Mouse (Mus musculus): ENCODE measurements around the gene Naa25.

Naa25 gene

DNA sequence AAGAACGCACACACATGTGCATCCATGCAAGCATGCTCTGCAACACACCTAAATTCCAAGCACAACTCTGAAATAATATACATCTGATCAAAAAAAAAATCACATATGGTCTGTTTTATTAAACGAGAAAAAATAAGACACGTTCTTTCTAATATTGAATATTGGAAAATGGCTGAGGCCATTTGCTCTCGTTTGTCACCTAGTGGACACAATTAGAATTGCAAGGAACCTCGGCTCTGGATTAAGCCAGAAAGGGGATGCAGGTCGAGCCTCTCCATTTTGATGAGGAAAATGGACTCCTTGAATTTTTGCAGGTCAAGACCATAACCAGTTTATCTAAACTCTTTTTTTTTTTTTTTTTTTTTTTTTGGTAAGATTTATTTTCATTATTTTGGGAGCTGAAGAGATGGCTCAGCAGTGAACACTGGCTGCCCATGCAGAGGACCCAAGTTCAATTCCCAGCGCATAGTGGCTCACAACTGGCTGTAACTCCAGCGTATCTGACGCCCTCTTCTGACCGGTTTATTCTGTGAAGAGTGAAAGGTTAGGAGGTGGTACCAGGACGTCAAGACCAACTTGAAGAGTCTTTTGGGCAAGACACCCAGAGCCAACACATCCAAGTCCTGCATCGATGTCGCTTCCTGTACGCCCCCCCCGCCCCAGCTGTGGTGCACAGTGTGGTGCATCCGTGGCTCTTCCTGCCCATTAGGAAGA lies 4.9 kb upstream of the Naa25 start:
- DNase-seq (ENCODE audit: extremely low spot score, low read depth, low spot score) = no peak

DNA sequence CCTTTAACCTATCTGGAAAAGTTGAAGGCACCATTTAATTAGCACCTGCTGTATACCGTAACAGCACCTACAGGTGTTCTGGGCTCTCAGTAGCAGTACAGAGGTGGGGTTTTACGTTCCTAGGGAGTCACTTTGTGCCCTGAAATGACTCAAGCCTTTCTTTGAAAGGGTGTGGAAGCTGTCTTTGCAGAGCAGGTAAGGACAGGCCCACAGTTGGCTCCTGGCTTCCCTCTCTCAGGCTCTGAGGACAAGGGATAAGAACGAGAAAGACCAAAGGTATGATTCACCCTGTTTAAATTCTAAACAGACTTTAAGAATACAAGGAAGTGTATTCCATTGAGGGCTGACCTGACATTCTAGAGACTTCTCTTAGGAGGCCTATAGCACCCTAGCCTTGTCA lies 4.3 kb upstream of the Naa25 start:
- DNase-seq (ENCODE audit: extremely low spot score, low read depth, low spot score) = no peak

DNA sequence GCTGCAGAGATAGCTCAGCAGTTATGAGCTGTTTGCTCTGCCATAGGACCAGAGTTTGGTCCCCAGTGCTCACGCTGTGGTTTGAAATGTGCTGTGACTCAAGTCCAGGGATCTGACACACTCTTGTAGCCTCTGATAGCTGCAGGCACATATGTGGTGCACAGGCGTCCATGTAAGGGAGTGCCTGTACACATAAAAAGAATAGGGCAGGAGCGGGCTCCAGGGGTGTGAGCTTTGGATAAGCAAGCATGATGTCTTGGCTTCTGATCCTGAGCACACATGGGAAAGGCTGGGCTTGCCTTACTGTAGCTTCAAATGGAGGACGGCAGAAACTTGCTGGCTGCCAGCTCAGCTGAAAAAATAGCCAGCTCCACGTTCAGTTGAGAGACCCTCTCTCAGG lies 2.1 kb upstream of the Naa25 start:
- DNase-seq (ENCODE audit: extremely low spot score, low read depth, low spot score) = no peak

GRCm38 (mm10) chr5:121398146-121398964 lies 619 bp downstream of the Naa25 start:
- DNase-seq (ENCODE audit: extremely low spot score, low read depth, low spot score) = no peak

GRCm38 (mm10) chr5:121398965-121399462 lies 1.3 kb downstream of the Naa25 start:
- no peak for DNase-seq (ENCODE audit: extremely low spot score, low read depth, low spot score)

- no peak for DNase-seq (ENCODE audit: extremely low spot score, low read depth, low spot score)
These were observed 1.8 kb downstream of the Naa25 start for GRCm38 (mm10) chr5:121399540-121399939.

DNA sequence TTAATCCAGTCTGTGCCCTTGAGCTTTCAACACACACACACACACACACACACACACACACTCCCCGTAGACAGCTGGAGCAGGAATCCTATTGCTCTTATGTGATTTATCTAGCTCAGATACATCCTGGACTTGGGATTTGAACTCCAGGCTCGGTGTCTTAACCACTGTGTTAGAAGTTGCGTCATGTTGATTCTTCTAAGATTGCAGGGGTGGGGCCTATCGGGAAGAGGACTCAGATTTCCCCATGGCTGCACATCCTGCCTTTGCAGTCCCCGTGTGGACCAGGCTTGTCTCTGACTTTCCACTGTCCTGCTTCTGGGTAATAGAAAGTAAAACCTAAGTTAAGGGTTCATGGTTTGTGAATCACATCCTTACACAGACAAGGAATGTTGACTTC lies 2.3 kb downstream of the Naa25 start:
- DNase-seq (ENCODE audit: extremely low spot score, low read depth, low spot score) = no peak

DNA sequence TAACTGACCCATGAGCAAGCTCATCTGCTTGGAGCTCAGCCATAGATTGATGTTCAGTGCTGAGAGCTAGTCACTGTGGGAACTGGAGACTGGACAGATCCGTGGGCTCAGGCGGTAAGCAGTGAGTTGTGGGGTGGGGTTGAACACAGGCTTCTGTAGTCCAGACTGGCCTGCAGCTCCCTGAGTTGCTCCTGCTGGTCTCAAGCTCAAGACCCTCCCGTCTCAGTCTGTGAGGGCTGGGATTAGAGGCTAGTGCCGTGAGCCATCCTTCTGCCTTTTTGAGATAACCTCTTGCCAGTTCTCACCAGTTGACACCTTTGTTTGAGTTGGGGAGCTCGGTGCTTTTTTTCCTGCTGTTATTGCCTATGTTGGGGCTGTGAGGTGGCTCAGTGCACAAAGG lies 3.1 kb downstream of the Naa25 start:
- no peak for DNase-seq (ENCODE audit: extremely low spot score, low read depth, low spot score)

DNA sequence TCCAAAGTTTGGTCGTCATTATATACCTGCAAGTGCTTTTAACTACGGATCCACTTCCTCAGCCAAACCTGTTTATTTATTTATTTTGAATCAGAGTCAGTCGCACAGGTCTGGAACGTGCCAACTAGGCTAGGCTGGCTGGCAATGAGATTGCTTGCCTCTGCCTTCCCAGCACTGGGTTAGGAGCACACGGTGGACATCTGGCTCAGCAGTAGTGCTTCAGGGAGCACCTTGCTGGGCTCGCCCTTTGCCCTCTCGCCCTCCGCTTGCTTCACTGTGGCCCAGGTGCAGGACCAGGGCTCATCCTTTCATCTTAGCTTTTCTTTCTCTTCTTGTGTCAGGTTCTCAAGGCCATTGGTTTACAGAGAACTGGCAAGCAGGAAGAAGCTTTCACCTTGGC lies 10.1 kb downstream of the Naa25 start:
- no peak for DNase-seq (ENCODE audit: extremely low spot score, low read depth, low spot score)

DNA sequence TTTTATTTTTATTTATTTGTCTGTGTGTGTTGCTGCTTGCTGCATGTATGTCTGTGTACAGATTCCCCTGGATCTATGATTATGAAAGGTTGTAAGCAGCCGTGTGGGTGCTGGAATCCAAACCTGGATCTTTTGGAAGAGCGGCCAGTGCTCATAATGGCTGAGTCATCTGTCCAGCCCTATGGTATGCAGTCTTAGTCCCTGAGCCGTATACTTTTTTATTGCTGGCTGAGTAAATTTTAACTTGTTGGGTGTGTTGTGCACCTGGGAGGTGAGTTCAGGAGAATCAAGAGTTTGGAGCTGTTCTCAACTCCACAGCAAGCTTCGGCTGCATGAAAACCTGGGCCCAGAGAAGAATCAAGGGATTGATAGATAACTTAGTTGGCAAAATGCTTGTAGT lies 13.2 kb downstream of the Naa25 start:
- DNase-seq (ENCODE audit: extremely low spot score, low read depth, low spot score) = no peak

DNA sequence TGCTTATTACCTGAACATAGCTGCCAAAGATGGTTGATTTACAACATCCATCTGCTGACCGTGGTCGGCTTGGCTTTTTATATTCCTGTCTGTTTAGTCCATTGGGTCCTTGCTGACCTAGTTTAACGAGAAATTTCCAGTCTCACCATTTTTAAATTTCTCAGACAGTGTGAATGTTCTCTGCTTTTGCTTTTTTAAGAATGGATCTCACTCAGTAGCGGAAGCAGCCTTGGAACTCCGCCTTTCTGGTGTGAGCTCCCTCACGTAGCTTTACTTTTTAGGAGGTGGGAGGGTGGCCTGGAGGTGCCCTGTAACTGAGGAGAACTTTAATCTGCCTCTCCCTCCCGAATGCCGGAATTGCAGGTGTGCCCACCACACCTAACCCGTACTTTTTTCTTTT lies 23.0 kb downstream of the Naa25 start:
- no peak for DNase-seq (ENCODE audit: extremely low spot score, low read depth, low spot score)

- no peak for DNase-seq (ENCODE audit: extremely low spot score, low read depth, low spot score)
These were observed 25.1 kb downstream of the Naa25 start for GRCm38 (mm10) chr5:121422787-121423186.

- no peak for DNase-seq (ENCODE audit: extremely low spot score, low read depth, low spot score)
These were observed 25.6 kb downstream of the Naa25 start for GRCm38 (mm10) chr5:121423297-121423696.

GRCm38 (mm10) chr5:121428954-121429353 lies 31.2 kb downstream of the Naa25 start:
- DNase-seq (ENCODE audit: extremely low spot score, low read depth, low spot score) = no peak

GRCm38 (mm10) chr5:121438131-121438530 lies 40.4 kb downstream of the Naa25 start:
- no peak for DNase-seq (ENCODE audit: extremely low spot score, low read depth, low spot score)

DNA sequence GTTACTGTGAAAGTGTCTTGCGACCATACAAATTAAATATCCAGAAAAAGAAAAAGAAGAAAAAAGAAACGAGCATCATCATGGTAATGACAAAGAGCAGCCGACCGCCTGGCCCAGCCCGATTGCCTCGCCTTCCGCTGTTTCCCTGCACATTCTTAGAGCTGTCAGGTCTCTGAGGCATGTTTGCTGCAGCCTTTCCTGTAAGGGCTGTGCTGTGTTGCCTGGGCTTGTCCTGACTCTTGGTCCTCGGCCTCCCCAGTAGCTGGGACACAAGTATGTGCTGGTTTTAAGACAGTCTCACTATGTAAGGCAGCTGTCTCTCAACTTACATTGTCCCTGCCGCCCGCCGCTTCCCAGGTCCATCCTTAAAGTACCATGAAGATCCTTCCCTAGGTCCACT lies 41.0 kb downstream of the Naa25 start:
- DNase-seq (ENCODE audit: extremely low spot score, low read depth, low spot score) = no peak

DNA sequence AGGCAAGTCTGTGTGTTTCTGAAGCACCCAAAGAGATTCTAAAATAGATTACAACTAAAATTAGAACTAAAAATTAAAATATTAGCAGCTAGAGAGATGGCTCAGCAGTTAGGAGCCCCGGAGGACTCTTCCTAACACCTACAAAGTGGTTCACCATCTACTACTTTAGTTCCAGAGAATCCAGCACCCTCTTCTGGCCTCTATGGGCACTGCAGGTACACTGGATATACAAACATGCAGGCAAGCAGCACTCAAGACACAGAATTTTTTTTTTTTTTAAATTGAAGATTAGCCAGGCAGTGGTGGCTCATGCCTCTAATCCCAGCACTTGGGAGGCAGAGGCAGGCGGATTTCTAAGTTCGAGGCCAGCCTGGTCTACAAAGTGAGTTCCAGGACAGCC lies 45.8 kb downstream of the Naa25 start:
- DNase-seq (ENCODE audit: extremely low spot score, low read depth, low spot score) = no peak

GRCm38 (mm10) chr5:121444870-121445269 lies 47.1 kb downstream of the Naa25 start:
- no peak for DNase-seq (ENCODE audit: extremely low spot score, low read depth, low spot score)

DNA sequence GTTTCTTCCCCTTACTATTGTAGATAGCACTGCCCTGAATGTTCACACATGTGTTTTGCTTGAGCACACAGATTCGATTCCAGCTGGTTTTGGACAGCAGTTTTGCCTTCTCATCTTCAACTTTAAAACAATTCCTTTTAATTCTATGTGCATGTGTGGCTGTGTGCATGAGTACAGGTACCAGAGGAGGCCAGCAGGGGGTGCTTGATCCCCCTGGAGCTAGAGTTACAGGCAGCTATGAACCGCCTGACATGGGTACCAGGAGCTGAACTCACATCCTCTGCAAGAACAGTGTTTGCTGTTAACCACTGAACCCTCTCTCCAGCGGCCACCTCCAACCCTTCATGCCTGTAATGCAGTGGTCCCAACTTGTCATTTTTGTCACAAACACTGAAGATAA lies 50.7 kb downstream of the Naa25 start:
- DNase-seq (ENCODE audit: extremely low spot score, low read depth, low spot score) = no peak

DNA sequence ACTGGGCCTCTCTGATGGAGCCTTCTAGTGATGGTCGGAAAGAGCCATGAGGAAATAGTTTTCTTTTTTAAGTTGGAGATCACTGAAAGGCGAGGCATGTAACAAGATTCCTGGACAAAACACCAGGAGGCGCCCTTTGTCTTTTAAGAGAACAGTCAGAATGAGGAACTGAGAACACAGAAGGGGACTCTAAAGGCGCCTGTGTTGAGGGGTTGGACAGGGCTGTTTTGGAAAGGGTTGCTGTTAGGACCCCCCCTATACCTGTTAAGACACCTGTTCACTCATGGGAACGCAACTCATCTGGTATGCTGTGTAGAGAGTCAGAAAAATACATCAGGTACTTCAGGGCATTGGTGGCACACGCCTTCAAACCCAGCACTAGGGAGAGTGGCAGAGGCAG lies 52.2 kb downstream of the Naa25 start:
- DNase-seq (ENCODE audit: extremely low spot score, low read depth, low spot score) = no peak

GRCm38 (mm10) chr5:121450476-121450875 lies 52.7 kb downstream of the Naa25 start:
- DNase-seq (ENCODE audit: extremely low spot score, low read depth, low spot score) = no peak

- no peak for DNase-seq (ENCODE audit: extremely low spot score, low read depth, low spot score)
These were observed 53.5 kb downstream of the Naa25 start for GRCm38 (mm10) chr5:121451203-121451602.

All from hindlimb bud, embryonic 11.5 days (tissue).